Mouse (Mus musculus): ENCODE data around the gene Clrn3. TPM values are rescaled to one million over a fixed set of nuclear protein-coding genes. Genes with fewer than 3 reads are reported as not detected.

The Clrn3 gene
- polyA plus RNA-seq, 1 experiment: not detected

GRCm38 (mm10) chr7:135486645-135487382 is 41.6 kb downstream of the Clrn3 start:
- peaks cover 6% of the 10 kb centered on the region for H3K4me1 ChIP-seq (ENCODE audit: control insufficient read depth, insufficient read depth, low read length)
- no peak overlapping the region for H3K4me3 ChIP-seq (ENCODE audit: insufficient read depth, low read depth, low read length)
- no peak overlapping the region for H3K27ac ChIP-seq (ENCODE audit: insufficient read depth, low read depth, low read length)
- TF ChIP-seq CTCF (IDR thresholded peaks at IDR 0.05; ENCODE audit: insufficient read depth, low read depth, low read length): no peak
- TF ChIP-seq POLR2A (IDR thresholded peaks at IDR 0.05; ENCODE audit: insufficient read depth, low read depth, low read length): no peak
- 72% methylated on average over 10 of the region's 10 CpGs for WGBS

DNA sequence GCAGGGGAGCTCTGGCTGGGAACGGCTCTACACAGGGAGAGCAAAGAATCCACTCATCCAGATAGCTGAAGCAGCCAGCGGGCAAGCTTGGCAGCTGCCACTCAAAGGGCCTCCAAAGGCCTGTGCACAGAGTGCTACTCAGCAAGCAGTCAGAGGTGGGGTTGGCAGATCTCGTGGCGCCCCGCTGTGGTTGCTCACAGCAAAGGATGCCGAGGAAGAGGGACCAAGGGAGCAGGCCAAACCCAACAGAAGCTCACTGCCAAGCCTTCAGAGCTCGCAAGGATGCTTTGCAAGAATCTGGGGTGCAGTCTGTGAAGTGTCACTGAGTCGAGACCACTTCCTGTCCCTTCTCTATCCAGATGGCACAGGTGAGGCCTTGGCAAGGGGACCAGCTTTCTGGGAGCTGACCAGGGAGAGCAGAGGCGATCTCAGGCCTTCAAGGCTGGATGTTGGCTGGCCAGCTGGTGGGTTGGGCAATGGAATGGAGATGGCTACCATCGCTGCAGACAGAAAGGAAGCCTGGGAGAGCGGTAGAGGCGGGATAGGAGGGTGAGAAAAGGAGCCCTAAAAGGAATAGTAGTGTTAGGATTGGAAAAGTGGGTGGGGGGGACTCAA is 42.6 kb downstream of the Clrn3 start:
- TF ChIP-seq CTCF (IDR thresholded peaks at IDR 0.05; ENCODE audit: insufficient read depth, low read depth, low read length): no peak
- TF ChIP-seq POLR2A (IDR thresholded peaks at IDR 0.05; ENCODE audit: insufficient read depth, low read depth, low read length): no peak
- Histone ChIP-seq H3K27ac (ENCODE audit: insufficient read depth, low read depth, low read length) (no peak overlapping the region), H3K4me1 (ENCODE audit: control insufficient read depth, insufficient read depth, low read length) (peaks cover 6% of the 10 kb centered on the region), H3K4me3 (ENCODE audit: insufficient read depth, low read depth, low read length) (no peak overlapping the region)
- WGBS: 43% methylated on average over 12 of the region's 12 CpGs

GRCm38 (mm10) chr7:135485116-135485795 is 43.2 kb downstream of the Clrn3 start:
- no peak overlapping the region for H3K27ac ChIP-seq (ENCODE audit: insufficient read depth, low read depth, low read length)
- 31% methylated on average over 10 of the region's 10 CpGs for WGBS
- H3K4me3 ChIP-seq (ENCODE audit: insufficient read depth, low read depth, low read length): no peak overlapping the region
- H3K4me1 ChIP-seq (ENCODE audit: control insufficient read depth, insufficient read depth, low read length): peaks cover 6% of the 10 kb centered on the region
- TF ChIP-seq CTCF (IDR thresholded peaks at IDR 0.05; ENCODE audit: insufficient read depth, low read depth, low read length) (no peak), POLR2A (IDR thresholded peaks at IDR 0.05; ENCODE audit: insufficient read depth, low read depth, low read length) (no peak)

DNA sequence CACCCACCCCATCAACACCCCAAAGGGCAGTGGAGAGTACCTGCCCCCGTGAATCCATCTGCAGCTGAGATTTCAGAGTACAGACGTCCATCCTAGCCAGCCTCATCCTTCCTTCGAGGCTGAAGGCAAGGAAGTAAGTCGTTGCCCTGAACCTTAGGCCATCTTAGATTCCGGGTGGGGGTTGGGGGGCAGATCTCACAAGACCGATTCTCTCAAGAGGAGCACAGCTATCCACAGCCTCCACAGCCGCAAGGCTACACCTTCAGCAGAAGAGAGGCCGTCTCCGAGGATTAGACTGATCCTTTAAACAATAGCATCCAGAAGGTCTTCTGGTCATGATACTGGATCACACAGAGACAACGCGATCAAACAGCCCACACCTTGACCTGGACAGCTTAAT is 44.1 kb downstream of the Clrn3 start:
- TF ChIP-seq POLR2A (IDR thresholded peaks at IDR 0.05; ENCODE audit: insufficient read depth, low read depth, low read length): no peak
- peaks cover 12% of the 10 kb centered on the region for H3K4me1 ChIP-seq (ENCODE audit: control insufficient read depth, insufficient read depth, low read length)
- no peak overlapping the region for H3K27ac ChIP-seq (ENCODE audit: insufficient read depth, low read depth, low read length)
- 74% methylated on average over 11 of the region's 11 CpGs for WGBS
- H3K4me3 ChIP-seq (ENCODE audit: insufficient read depth, low read depth, low read length): no peak overlapping the region

- peaks cover 12% of the 10 kb centered on the region for H3K4me1 ChIP-seq (ENCODE audit: control insufficient read depth, insufficient read depth, low read length)
- WGBS: 60% methylated on average over 6 of the region's 6 CpGs
- no peak for TF ChIP-seq CTCF (IDR thresholded peaks at IDR 0.05; ENCODE audit: insufficient read depth, low read depth, low read length)
- no peak for TF ChIP-seq POLR2A (IDR thresholded peaks at IDR 0.05; ENCODE audit: insufficient read depth, low read depth, low read length)
- H3K4me3 ChIP-seq (ENCODE audit: insufficient read depth, low read depth, low read length): no peak overlapping the region
- H3K27ac ChIP-seq (ENCODE audit: insufficient read depth, low read depth, low read length): no peak overlapping the region
Measured at GRCm38 (mm10) chr7:135483751-135484150, 44.7 kb downstream of the Clrn3 start.

- WGBS: 76% methylated on average over 7 of the region's 7 CpGs
Measured at GRCm38 (mm10) chr7:135481150-135481549, 47.3 kb downstream of the Clrn3 start.

DNA sequence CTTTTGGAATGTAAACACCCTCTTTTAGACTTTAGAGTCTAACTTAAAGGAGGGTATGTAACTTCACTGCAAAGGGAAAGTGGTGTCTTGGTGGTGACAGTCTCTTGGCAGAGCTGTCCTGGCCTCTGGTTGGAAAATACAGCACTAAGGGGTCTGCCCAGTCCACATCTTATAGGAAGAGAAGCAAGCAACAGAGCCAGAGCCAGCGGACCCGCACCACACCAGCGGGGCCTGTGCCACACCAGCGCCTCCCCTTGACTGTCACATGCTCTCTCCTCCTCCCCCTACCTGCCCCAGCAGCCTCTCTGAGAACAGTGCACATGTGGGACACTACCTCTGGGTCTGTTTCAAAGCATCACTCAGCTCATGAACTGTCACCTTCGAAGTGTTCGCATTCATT is 48.5 kb downstream of the Clrn3 start:
- TF ChIP-seq CTCF (IDR thresholded peaks at IDR 0.05; ENCODE audit: insufficient read depth, low read depth, low read length) (no peak), POLR2A (IDR thresholded peaks at IDR 0.05; ENCODE audit: insufficient read depth, low read depth, low read length) (no peak)
- 75% methylated on average over 6 of the region's 6 CpGs for WGBS
- peaks cover 5% of the 10 kb centered on the region for H3K4me1 ChIP-seq (ENCODE audit: control insufficient read depth, insufficient read depth, low read length)
- no peak overlapping the region for H3K27ac ChIP-seq (ENCODE audit: insufficient read depth, low read depth, low read length)
- no peak overlapping the region for H3K4me3 ChIP-seq (ENCODE audit: insufficient read depth, low read depth, low read length)

More at GRCm38 (mm10) chr7:135481150-135481549, 47.3 kb downstream of the Clrn3 start:
- Histone ChIP-seq H3K4me3 (ENCODE audit: insufficient read depth, low read depth, low read length) (no peak overlapping the region), H3K27ac (ENCODE audit: insufficient read depth, low read depth, low read length) (no peak overlapping the region), H3K4me1 (ENCODE audit: control insufficient read depth, insufficient read depth, low read length) (peaks cover 12% of the 10 kb centered on the region)
- TF ChIP-seq POLR2A (IDR thresholded peaks at IDR 0.05; ENCODE audit: insufficient read depth, low read depth, low read length): no peak
- TF ChIP-seq CTCF (IDR thresholded peaks at IDR 0.05; ENCODE audit: insufficient read depth, low read depth, low read length): no peak

GRCm38 (mm10) chr7:135479322-135479880 is 49.1 kb downstream of the Clrn3 start:
- H3K4me3 ChIP-seq (ENCODE audit: insufficient read depth, low read depth, low read length): no peak overlapping the region
- no peak overlapping the region for H3K27ac ChIP-seq (ENCODE audit: insufficient read depth, low read depth, low read length)
- H3K4me1 ChIP-seq (ENCODE audit: control insufficient read depth, insufficient read depth, low read length): peaks cover 5% of the 10 kb centered on the region
- TF ChIP-seq CTCF (IDR thresholded peaks at IDR 0.05; ENCODE audit: insufficient read depth, low read depth, low read length): no peak
- TF ChIP-seq POLR2A (IDR thresholded peaks at IDR 0.05; ENCODE audit: insufficient read depth, low read depth, low read length): no peak
- 11% methylated on average over 10 of the region's 10 CpGs for WGBS

- Histone ChIP-seq H3K4me1 (ENCODE audit: control insufficient read depth, insufficient read depth, low read length) (peaks cover 5% of the 10 kb centered on the region), H3K27ac (ENCODE audit: insufficient read depth, low read depth, low read length) (no peak overlapping the region), H3K4me3 (ENCODE audit: insufficient read depth, low read depth, low read length) (no peak overlapping the region)
- 79% methylated on average over 5 of the region's 5 CpGs for WGBS
- TF ChIP-seq POLR2A (IDR thresholded peaks at IDR 0.05; ENCODE audit: insufficient read depth, low read depth, low read length) (no peak), CTCF (IDR thresholded peaks at IDR 0.05; ENCODE audit: insufficient read depth, low read depth, low read length) (no peak)
Measured at GRCm38 (mm10) chr7:135477256-135477655, 51.2 kb downstream of the Clrn3 start.
